In genomic region chr11:109472821-109473170, GRCm38 (mm10) we compare ENCODE assay signal across 9 mouse cellular contexts. TPM values are rescaled to one million over a fixed set of nuclear protein-coding genes. Genes with fewer than 3 reads are reported as not detected.
A peak's percentile ranks its signal among the peaks of the same experiment; 100 is the strongest.
DNase-seq lines count a peak whose midpoint lies in the region; ATAC-seq and TF ChIP-seq lines count a peak whose summit lies in the region.
"Had no signal": no experiment of that assay in that cellular context is flagged by ENCODE, and none has a peak within 500 bp of the region (broad histone marks: within the 10 kb centered on the region; RNA-seq: fewer than 3 reads in every experiment).

No protein-coding gene starts in this region.

- DNase-seq in lung, embryonic 14.5 days, result no peak
- DNase-seq in lung, postnatal 4 days, result no peak
- DNase-seq in cerebellum, postnatal 10 days, result no peak
- no peak for DNase-seq in left cerebral cortex, adult 8-10 months (ENCODE audit: low spot score in 2 of 2)
- DNase-seq in adrenal gland, postnatal 10 days, result no peak

- peaks cover 9% of the 10 kb centered on the region; the same call in 1 of the 2 replicates for H3K27me3 ChIP-seq in lung, embryonic 14.5 days (ENCODE audit: insufficient read depth, low read length)
- H3K27me3 ChIP-seq in embryonic facial prominence, embryonic 12.5 days, result peaks cover 22% of the 10 kb centered on the region
- no peaks in the 10 kb centered on the region for H3K27me3 ChIP-seq in intestine, embryonic 15.5 days (replicated peaks)
- H3K27me3 ChIP-seq in neural tube, embryonic 15.5 days (replicated peaks), result no peaks in the 10 kb centered on the region

- H3K27ac ChIP-seq in lung, embryonic 14.5 days (ENCODE audit: low read depth), result peak overlapping the region; percentile 89
- peak overlapping the region; percentile 80; the same call in 1 of the 2 replicates for H3K27ac ChIP-seq in embryonic facial prominence, embryonic 12.5 days
- H3K27ac ChIP-seq in intestine, embryonic 15.5 days, result peak overlapping the region; percentile 92
- peak overlapping the region; percentile 95 for H3K27ac ChIP-seq in neural tube, embryonic 15.5 days (replicated peaks)

- H3K4me2 ChIP-seq in lung, embryonic 14.5 days, result peak overlapping the region; percentile 92
- peak overlapping the region; percentile 91 for H3K4me2 ChIP-seq in embryonic facial prominence, embryonic 12.5 days (replicated peaks)
- H3K4me2 ChIP-seq in intestine, embryonic 15.5 days (replicated peaks), result peak overlapping the region; percentile 93
- H3K4me2 ChIP-seq in neural tube, embryonic 15.5 days, result peak overlapping the region; percentile 93

- H3K9ac ChIP-seq in lung, embryonic 14.5 days, result peak overlapping the region; percentile 86
- H3K9ac ChIP-seq in embryonic facial prominence, embryonic 12.5 days, result peak overlapping the region; percentile 84
- H3K9ac ChIP-seq in intestine, embryonic 15.5 days, result peak overlapping the region; percentile 87
- peak overlapping the region; percentile 84 for H3K9ac ChIP-seq in neural tube, embryonic 15.5 days (replicated peaks)

- H3K4me3 ChIP-seq in lung, embryonic 14.5 days (ENCODE audit: low read depth, low read length), result peak overlapping the region; percentile 69
- H3K4me3 ChIP-seq in embryonic facial prominence, embryonic 12.5 days, result peak overlapping the region; percentile 70
- peak overlapping the region; percentile 80 for H3K4me3 ChIP-seq in intestine, embryonic 15.5 days (replicated peaks)
- peak overlapping the region; percentile 79 for H3K4me3 ChIP-seq in neural tube, embryonic 15.5 days (replicated peaks)

- H3K36me3 ChIP-seq in lung, embryonic 14.5 days (ENCODE audit: insufficient read depth), result no peaks in the 10 kb centered on the region
- H3K36me3 ChIP-seq in embryonic facial prominence, embryonic 12.5 days, result no peaks in the 10 kb centered on the region
- H3K36me3 ChIP-seq in intestine, embryonic 15.5 days, result no peaks in the 10 kb centered on the region
- H3K36me3 ChIP-seq in neural tube, embryonic 15.5 days, result no peaks in the 10 kb centered on the region

- no peaks in the 10 kb centered on the region for H3K4me1 ChIP-seq in lung, embryonic 14.5 days (ENCODE audit: insufficient read depth)
- peaks cover 16% of the 10 kb centered on the region for H3K4me1 ChIP-seq in embryonic facial prominence, embryonic 12.5 days
- H3K4me1 ChIP-seq in intestine, embryonic 15.5 days (replicated peaks), result peaks cover 11% of the 10 kb centered on the region
- peaks cover 24% of the 10 kb centered on the region for H3K4me1 ChIP-seq in neural tube, embryonic 15.5 days

- TF ChIP-seq CTCF in lung, embryonic 14.5 days (IDR thresholded peaks at IDR 0.05; ENCODE audit: low read depth), result no peak

- no peaks in the 10 kb centered on the region for H3K9me3 ChIP-seq in lung, embryonic 14.5 days (ENCODE audit: low read depth, low read length)
- H3K9me3 ChIP-seq in embryonic facial prominence, embryonic 12.5 days, result no peaks in the 10 kb centered on the region
- H3K9me3 ChIP-seq in intestine, embryonic 15.5 days, result no peaks in the 10 kb centered on the region
- no peaks in the 10 kb centered on the region for H3K9me3 ChIP-seq in neural tube, embryonic 15.5 days (replicated peaks)

- under 1% methylated on average over 13 of the region's 13 CpGs for WGBS in lung, embryonic 14.5 days
- 0% methylated on average over 11 of the region's 13 CpGs for WGBS in embryonic facial prominence, embryonic 12.5 days
- WGBS in intestine, embryonic 15.5 days, result under 1% methylated on average over 13 of the region's 13 CpGs
- 0% methylated on average over 12 of the region's 13 CpGs for WGBS in neural tube, embryonic 15.5 days

- ATAC-seq in lung, embryonic 14.5 days (ENCODE audit: insufficient read depth), result peak; percentile 61; the same call in 1 of the 2 replicates
- ATAC-seq in embryonic facial prominence, embryonic 12.5 days (ENCODE audit: insufficient number of reproducible peaks, insufficient read depth, low FRiP score, low TSS enrichment), result peak; percentile 43; the same call in 1 of the 2 replicates
- no peak for ATAC-seq in intestine, embryonic 15.5 days
- peak; percentile 45 for ATAC-seq in neural tube, embryonic 15.5 days (ENCODE audit: low FRiP score)

RNA-seq across cellular contexts. Expression of gene Arsg, which starts 0.4 kb away (rescaled TPM):
- 2.8 and 5.3 TPM in 2 replicates for polyA plus RNA-seq in lung, embryonic 14.5 days (2014; fragmentation: Nextera tagmentation; extraction: Ambion mirVana)
- 2.4 and 2.7 TPM in 2 replicates for polyA plus RNA-seq in embryonic facial prominence, embryonic 12.5 days (2016; fragmentation: Nextera tagmentation; extraction: Ambion mirVana)
- polyA plus RNA-seq in intestine, embryonic 15.5 days (2015; fragmentation: Nextera tagmentation; extraction: Ambion mirVana), result 3.3 and 3.6 TPM in 2 replicates
- polyA plus RNA-seq in neural tube, embryonic 15.5 days (2015; fragmentation: Nextera tagmentation; extraction: Ambion mirVana), result 2.8 and 3.2 TPM in 2 replicates
- total RNA-seq in left cerebral cortex, adult 8-10 months (2022), result 10 to 100 TPM; 21.3 to 24.4 (median 22.7) TPM
- total RNA-seq in adrenal gland, postnatal 10 days (2021), result 10 to 100 TPM; 10.6 to 14.2 TPM

RNA-seq across cellular contexts. Expression of gene Slc16a6, which starts 0.6 kb away (rescaled TPM):
- 5.4 and 5.9 TPM in 2 replicates for polyA plus RNA-seq in lung, embryonic 14.5 days (2014; fragmentation: Nextera tagmentation; extraction: Ambion mirVana)
- 3.5 and 3.7 TPM in 2 replicates for polyA plus RNA-seq in embryonic facial prominence, embryonic 12.5 days (2016; fragmentation: Nextera tagmentation; extraction: Ambion mirVana)
- polyA plus RNA-seq in intestine, embryonic 15.5 days (2015; fragmentation: Nextera tagmentation; extraction: Ambion mirVana), result 15.4 and 16.6 TPM in 2 replicates
- polyA plus RNA-seq in neural tube, embryonic 15.5 days (2015; fragmentation: Nextera tagmentation; extraction: Ambion mirVana), result 3.7 and 4.2 TPM in 2 replicates
- 10 to 100 TPM; 12.5 to 15.6 (median 14.0) TPM for total RNA-seq in left cerebral cortex, adult 8-10 months (2022)
- 1 to 10 TPM; 2.7 to 3.9 TPM for total RNA-seq in adrenal gland, postnatal 10 days (2021)

RNA-seq across cellular contexts. Expression of gene Amz2, which starts 47.0 kb away (rescaled TPM):
- polyA plus RNA-seq in lung, embryonic 14.5 days (2014; fragmentation: Nextera tagmentation; extraction: Ambion mirVana), result 41.5 and 45.6 TPM in 2 replicates
- polyA plus RNA-seq in embryonic facial prominence, embryonic 12.5 days (2016; fragmentation: Nextera tagmentation; extraction: Ambion mirVana), result 44.4 and 48.5 TPM in 2 replicates
- polyA plus RNA-seq in intestine, embryonic 15.5 days (2015; fragmentation: Nextera tagmentation; extraction: Ambion mirVana), result 38.4 and 38.9 TPM in 2 replicates
- polyA plus RNA-seq in neural tube, embryonic 15.5 days (2015; fragmentation: Nextera tagmentation; extraction: Ambion mirVana), result 50.1 and 50.7 TPM in 2 replicates
- total RNA-seq in left cerebral cortex, adult 8-10 months (2022), result 10 to 100 TPM; 44.4 to 56.2 (median 52.9) TPM
- total RNA-seq in adrenal gland, postnatal 10 days (2021), result 10 to 100 TPM; 38.1 to 48.5 TPM

RNA-seq across cellular contexts. Expression of gene 9930022D16Rik, which starts 59.1 kb away (rescaled TPM):
- not detected in 2 replicates for polyA plus RNA-seq in lung, embryonic 14.5 days (2014; fragmentation: Nextera tagmentation; extraction: Ambion mirVana)
- not detected in 2 replicates for polyA plus RNA-seq in embryonic facial prominence, embryonic 12.5 days (2016; fragmentation: Nextera tagmentation; extraction: Ambion mirVana)
- not detected in 2 replicates for polyA plus RNA-seq in intestine, embryonic 15.5 days (2015; fragmentation: Nextera tagmentation; extraction: Ambion mirVana)
- 0.05 TPM in 1 of 2 replicates, not detected in the other for polyA plus RNA-seq in neural tube, embryonic 15.5 days (2015; fragmentation: Nextera tagmentation; extraction: Ambion mirVana)
- total RNA-seq in left cerebral cortex, adult 8-10 months (2022), result not detected
- not detected for total RNA-seq in adrenal gland, postnatal 10 days (2021)
- polyA plus RNA-seq: brain, embryonic 14.5 days had no signal
